Mouse (Mus musculus) intestine, postnatal 0 days (tissue): ENCODE results near the gene Slc5a11. TPM values are rescaled to one million over a fixed set of nuclear protein-coding genes. Genes with fewer than 3 reads are reported as not detected.
A peak's percentile ranks its signal among the peaks of the same experiment; 100 is the strongest.

Experiments
- ATAC-seq: fragments of 200-750 bp; cut with Nextera tagmentation; 2 replicates; pipeline ENCODE4 v1.8.0; 2017; ENCODE audit warnings: mild to moderate bottlenecking, moderate TSS enrichment, moderate library complexity
- H3K27ac ChIP-seq: fragments of 300-500 bp; sonication (generic); 2 replicates; pipeline ENCODE4 v1.5.1; 2014; ENCODE audit warnings: mild to moderate bottlenecking, low read depth, low read length, moderate library complexity
- H3K27me3 ChIP-seq: fragments of 300-500 bp; sonication (generic); replicated peaks from 2 replicates; pipeline ENCODE4 v1.6.1; 2014; ENCODE audit warnings: low read length, mixed read lengths; ENCODE audit not compliant: control insufficient read depth, insufficient read depth
- H3K36me3 ChIP-seq: fragments of 300-500 bp; sonication (generic); 2 replicates; pipeline ENCODE4 v1.6.1; 2014; ENCODE audit warnings: mild to moderate bottlenecking, moderate library complexity; ENCODE audit not compliant: control insufficient read depth, insufficient read depth
- H3K4me1 ChIP-seq: fragments of 300-500 bp; sonication (generic); replicated peaks from 2 replicates; pipeline ENCODE4 v1.6.1; 2014; ENCODE audit warnings: antibody characterized with exemption, low read length, mixed read lengths; ENCODE audit not compliant: control insufficient read depth, insufficient read depth
- H3K4me2 ChIP-seq: fragments of 300-500 bp; sonication (generic); replicated peaks from 2 replicates; pipeline ENCODE4 v1.6.1; 2014; ENCODE audit warnings: low read depth, mild to moderate bottlenecking, moderate library complexity
- H3K4me3 ChIP-seq: fragments of 300-500 bp; sonication (generic); 2 replicates; pipeline ENCODE4 v1.5.1; 2014; ENCODE audit warnings: low read depth, low read length
- H3K9ac ChIP-seq: fragments of 300-500 bp; sonication (generic); 2 replicates; pipeline ENCODE4 v1.6.1; 2014; ENCODE audit warnings: mild to moderate bottlenecking, low read depth, low read length
- H3K9me3 ChIP-seq: fragments of 300-500 bp; sonication (generic); 2 replicates; pipeline ENCODE4 v1.6.1; 2016; ENCODE audit warnings: mixed run types; ENCODE audit not compliant: control insufficient read depth
- CTCF ChIP-seq: sonication (generic); IDR thresholded peaks from 2 replicates; pipeline ENCODE4 v1.5.1; 2016; ENCODE audit warnings: low read depth, mild to moderate bottlenecking, control low read depth, antibody characterized with exemption, moderate library complexity
- WGBS: fragments of 180-500 bp; shearing (Covaris S2); extraction: QIAGEN DNeasy Blood & Tissue Kit; methylation state at CpG from one replicate; pipeline ENCODE4 v1.1.7; 2014; 5-methylcytosine and 5-hydroxymethylcytosine counted together
- polyA plus RNA-seq: library from polyadenylated mRNA; unstranded; fragments of >200 nt; fragmentation: Nextera tagmentation; extraction: Ambion mirVana; gene quantifications from 2 replicates; pipeline ENCODE4 v1.2.1, GENCODE M21; 2015

Gene Slc5a11
- polyA plus RNA-seq, 1 experiment from 2014 or later, result 25.1 TPM

GRCm38 (mm10) chr7:123235449-123235848 is 20.9 kb downstream of the Slc5a11 start:
- WGBS, result 25% methylated on average over 4 of the region's 4 CpGs
- no peak overlapping the region for H3K9ac ChIP-seq
- no peaks in the 10 kb centered on the region for H3K27me3 ChIP-seq
- H3K4me2 ChIP-seq, result no peak overlapping the region
- no peak overlapping the region for H3K4me3 ChIP-seq
- H3K36me3 ChIP-seq, result peaks cover 4% of the 10 kb centered on the region; the same call in 1 of the 2 replicates
- TF ChIP-seq CTCF, result no peak
- no peak for ATAC-seq
- no peaks in the 10 kb centered on the region for H3K4me1 ChIP-seq
- H3K9me3 ChIP-seq, result no peaks in the 10 kb centered on the region
- H3K27ac ChIP-seq, result no peak overlapping the region

- no peaks in the 10 kb centered on the region for H3K9me3 ChIP-seq
- H3K4me3 ChIP-seq, result no peak overlapping the region
- H3K36me3 ChIP-seq, result peaks cover 4% of the 10 kb centered on the region; the same call in 1 of the 2 replicates
- H3K27me3 ChIP-seq, result no peaks in the 10 kb centered on the region
- no peak for TF ChIP-seq CTCF
- no peak for ATAC-seq
- no peak overlapping the region for H3K4me2 ChIP-seq
- H3K27ac ChIP-seq, result no peak overlapping the region
- 79% methylated on average over 4 of the region's 4 CpGs for WGBS
- no peaks in the 10 kb centered on the region for H3K4me1 ChIP-seq
- H3K9ac ChIP-seq, result no peak overlapping the region
These were observed 24.0 kb downstream of the Slc5a11 start for GRCm38 (mm10) chr7:123238621-123239020.

- no peak overlapping the region for H3K4me3 ChIP-seq
- no peak overlapping the region for H3K27ac ChIP-seq
- no peak for TF ChIP-seq CTCF
- no peaks in the 10 kb centered on the region for H3K4me1 ChIP-seq
- H3K36me3 ChIP-seq, result no peaks in the 10 kb centered on the region; the same call in 1 of the 2 replicates
- H3K4me2 ChIP-seq, result no peak overlapping the region
- H3K9me3 ChIP-seq, result no peaks in the 10 kb centered on the region
- H3K9ac ChIP-seq, result no peak overlapping the region
- no peak for ATAC-seq
- 71% methylated on average over 6 of the region's 6 CpGs for WGBS
- H3K27me3 ChIP-seq, result no peaks in the 10 kb centered on the region
These were observed 25.5 kb downstream of the Slc5a11 start for GRCm38 (mm10) chr7:123240064-123240463.

- no peak overlapping the region for H3K4me2 ChIP-seq
- no peak for ATAC-seq
- no peak overlapping the region for H3K9ac ChIP-seq
- H3K27ac ChIP-seq, result no peak overlapping the region
- no peaks in the 10 kb centered on the region for H3K27me3 ChIP-seq
- peaks cover 4% of the 10 kb centered on the region; the same call in 1 of the 2 replicates for H3K4me1 ChIP-seq
- H3K9me3 ChIP-seq, result no peaks in the 10 kb centered on the region
- H3K4me3 ChIP-seq, result no peak overlapping the region
- no peaks in the 10 kb centered on the region; the same call in 1 of the 2 replicates for H3K36me3 ChIP-seq
- 66% methylated on average over 7 of the region's 7 CpGs for WGBS
- TF ChIP-seq CTCF, result no peak
These were observed 27.7 kb downstream of the Slc5a11 start for GRCm38 (mm10) chr7:123242241-123242640.

GRCm38 (mm10) chr7:123244833-123245232 is 30.3 kb downstream of the Slc5a11 start:
- peaks cover 4% of the 10 kb centered on the region; the same call in 1 of the 2 replicates for H3K4me1 ChIP-seq
- no peak overlapping the region for H3K4me3 ChIP-seq
- no peaks in the 10 kb centered on the region for H3K36me3 ChIP-seq
- no peaks in the 10 kb centered on the region for H3K9me3 ChIP-seq
- peak; percentile 35; the same call in 1 of the 2 replicates for ATAC-seq
- no peak overlapping the region for H3K4me2 ChIP-seq
- H3K27me3 ChIP-seq, result no peaks in the 10 kb centered on the region
- H3K27ac ChIP-seq, result no peak overlapping the region
- no peak for TF ChIP-seq CTCF
- WGBS, result 42% methylated on average over 1 of the region's 1 CpGs
- H3K9ac ChIP-seq, result no peak overlapping the region

- Histone ChIP-seq H3K27me3 (no peaks in the 10 kb centered on the region), H3K4me2 (no peak overlapping the region), H3K9me3 (no peaks in the 10 kb centered on the region), H3K9ac (no peak overlapping the region), H3K27ac (peak overlapping the region; percentile 57; the same call in 1 of the 2 replicates), H3K36me3 (no peaks in the 10 kb centered on the region), H3K4me1 (peaks cover 4% of the 10 kb centered on the region; the same call in 1 of the 2 replicates), H3K4me3 (no peak overlapping the region)
- peak; percentile 66 for ATAC-seq
- TF ChIP-seq CTCF, result no peak
- WGBS, result 18% methylated on average over 4 of the region's 4 CpGs
These were observed 32.0 kb downstream of the Slc5a11 start for GRCm38 (mm10) chr7:123246504-123247084.
